Mouse (Mus musculus) right cerebral cortex, postnatal 25 days (tissue): ENCODE results near the gene Golga7b.
A peak's percentile ranks its signal among the peaks of the same experiment; 100 is the strongest.

Experiments
- DNase-seq: peaks from one replicate; pipeline ENCODE4 v3.0.0; 2022

The Golga7b gene

DNA sequence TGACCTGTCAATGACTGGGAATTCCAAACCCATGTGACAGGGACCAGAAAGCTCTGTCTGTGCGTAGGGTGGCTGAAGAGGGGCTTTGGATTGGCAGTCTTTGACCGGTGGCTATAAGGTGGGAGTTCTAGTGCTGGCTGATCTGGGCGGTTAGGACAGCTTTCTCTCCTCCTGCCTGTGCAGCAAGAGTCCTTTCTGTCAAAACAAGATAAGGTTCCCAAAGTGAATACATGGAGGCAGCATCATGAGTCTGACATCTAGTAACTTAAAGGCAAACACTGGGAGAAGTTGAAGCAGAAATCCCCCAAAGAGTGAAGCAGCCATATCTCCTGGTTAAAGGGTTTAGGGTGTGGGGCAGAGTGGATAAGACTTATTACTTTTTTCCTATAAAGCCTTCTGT is at the start of gene Golga7b:
Gene Golga7b (plus strand): TSS at position 56 of the 400 bp plus-strand sequence.
- DNase-seq, result no peak

DNA sequence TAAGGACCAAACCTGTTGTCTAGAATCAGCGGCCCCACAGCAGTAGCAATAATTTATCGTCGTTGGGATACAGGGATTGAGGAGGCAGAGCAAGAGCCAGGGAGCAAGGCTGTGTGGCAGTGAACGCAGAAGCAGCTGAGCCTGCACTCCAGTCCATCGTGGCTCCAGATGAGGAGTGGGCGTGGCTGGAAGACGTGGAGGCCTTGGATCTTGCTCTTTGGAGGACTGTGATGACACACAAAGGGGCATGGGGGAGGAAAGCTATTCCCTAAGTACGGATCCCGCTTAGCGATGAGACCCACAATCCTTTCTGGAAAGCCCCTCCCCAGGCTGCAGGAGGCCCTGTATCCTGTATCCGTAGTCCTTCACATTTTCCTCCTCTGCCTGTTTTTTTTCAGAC is 49.3 kb upstream of the Golga7b start:
- no peak for DNase-seq

DNA sequence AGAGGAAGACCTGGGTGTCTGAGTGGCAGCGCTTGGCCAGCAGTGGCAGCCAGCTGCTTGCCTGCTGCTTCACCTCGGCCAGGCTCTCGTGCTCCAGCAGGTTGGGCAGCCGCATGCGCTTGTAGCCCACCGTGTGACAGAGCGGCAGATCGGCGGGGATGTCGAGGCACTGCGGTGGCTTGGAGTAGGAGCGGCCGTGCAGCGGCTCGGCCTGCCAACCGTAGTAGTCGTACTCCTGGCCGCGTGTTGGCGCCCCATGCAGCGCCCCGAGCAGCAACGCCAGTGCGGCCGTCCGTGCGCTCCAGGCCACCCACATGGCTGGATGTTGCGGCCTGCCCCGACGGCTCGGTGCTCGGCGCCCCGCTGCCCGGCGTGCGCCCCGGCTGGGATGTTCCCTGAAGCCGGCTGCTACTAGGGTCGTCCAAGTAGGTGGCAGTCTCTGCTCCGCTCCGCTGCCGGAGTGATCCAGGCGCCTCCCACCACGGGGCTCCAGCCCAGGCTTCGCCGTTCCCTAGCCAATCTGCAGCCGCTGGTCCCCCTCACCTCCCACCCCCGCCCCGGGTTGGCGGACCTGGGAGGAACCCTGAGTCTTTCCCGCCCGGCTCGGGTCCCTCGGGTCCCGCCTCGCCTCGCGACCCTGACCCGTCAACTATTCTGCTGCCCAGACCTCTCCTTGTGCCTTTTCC is 45.5 kb upstream of the Golga7b start, which contains the start of gene Sfrp5:
Gene Sfrp5 (minus strand): TSS at position 557 of the 686 bp plus-strand sequence.
- DNase-seq, result no peak

DNA sequence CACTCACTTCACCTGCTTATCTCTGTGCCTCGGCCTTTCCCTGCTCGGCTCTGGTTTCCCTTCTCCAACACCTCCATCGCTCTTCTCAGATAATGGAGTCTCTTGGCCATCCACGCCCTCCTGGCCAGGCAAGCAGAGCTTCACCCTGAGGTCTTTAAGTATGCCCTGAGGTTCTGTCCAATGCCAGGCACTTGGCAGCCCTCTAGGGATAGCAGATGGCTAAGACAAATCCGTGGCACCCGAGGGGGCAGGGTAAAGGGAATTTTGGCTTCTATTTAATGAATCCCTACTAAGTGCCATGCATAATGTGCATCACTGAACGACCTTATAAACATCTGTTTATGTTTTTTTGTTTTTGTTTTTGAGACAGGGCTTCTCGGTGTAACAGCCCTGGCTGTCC is 44.9 kb upstream of the Golga7b start:
- no peak for DNase-seq

DNA sequence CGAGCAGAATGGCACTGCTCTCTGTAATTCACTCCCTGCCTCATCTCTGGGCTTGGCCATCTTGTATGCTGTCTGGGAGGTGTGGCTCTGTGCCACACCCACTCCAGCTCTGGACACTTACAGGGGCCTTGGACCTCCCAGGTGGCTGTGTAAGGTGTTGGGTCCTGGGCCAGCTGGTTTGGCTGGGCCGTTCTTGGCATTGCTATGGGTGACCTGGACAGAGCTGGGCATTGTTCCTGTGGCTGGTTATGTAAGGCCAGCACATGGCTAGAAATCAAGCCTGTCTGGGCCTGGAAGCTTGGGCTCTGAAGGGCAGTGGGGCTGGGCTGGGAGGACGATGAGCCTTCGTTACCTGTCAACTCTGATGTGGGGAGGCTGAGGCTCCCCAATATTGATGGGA is 43.1 kb upstream of the Golga7b start:
- DNase-seq, result no peak

DNA sequence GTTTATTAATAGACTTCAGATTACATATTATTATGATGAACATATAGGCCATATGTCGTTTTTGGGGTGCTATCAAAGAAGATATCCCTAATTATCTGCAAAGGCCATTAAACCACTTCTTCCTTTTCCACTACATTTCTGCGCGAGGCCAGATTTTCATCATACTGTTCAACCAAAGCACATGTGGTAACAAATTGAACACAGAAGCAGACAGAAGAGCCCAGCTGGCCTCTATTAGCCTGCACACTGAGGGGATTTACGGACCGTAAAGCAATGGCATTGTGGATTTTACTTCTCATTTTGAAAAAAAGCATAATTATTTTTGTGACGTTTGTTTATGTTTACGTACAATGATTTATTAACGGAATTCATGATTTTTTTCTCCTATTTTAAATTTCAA is 42.2 kb upstream of the Golga7b start:
- no peak for DNase-seq

DNA sequence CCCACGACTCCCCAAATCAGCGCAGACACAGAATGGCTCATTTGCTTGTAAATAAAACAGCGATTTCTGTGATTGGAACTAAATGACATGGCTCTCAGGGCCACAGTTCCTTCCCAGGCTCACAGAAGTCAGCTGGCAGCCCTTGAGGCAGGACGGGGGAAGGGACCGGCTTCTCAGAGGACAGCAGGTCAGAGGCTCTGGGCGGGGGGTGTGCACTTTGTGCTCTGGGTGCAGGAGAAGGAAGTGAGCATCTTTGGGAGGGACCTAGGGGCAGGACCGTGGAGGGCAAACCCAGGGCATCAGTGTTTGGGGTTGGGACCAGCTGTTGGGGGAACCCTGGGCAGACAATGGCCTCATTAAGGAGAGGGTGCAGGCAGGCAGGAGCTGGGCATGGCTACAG is 37.9 kb upstream of the Golga7b start:
- no peak for DNase-seq

DNA sequence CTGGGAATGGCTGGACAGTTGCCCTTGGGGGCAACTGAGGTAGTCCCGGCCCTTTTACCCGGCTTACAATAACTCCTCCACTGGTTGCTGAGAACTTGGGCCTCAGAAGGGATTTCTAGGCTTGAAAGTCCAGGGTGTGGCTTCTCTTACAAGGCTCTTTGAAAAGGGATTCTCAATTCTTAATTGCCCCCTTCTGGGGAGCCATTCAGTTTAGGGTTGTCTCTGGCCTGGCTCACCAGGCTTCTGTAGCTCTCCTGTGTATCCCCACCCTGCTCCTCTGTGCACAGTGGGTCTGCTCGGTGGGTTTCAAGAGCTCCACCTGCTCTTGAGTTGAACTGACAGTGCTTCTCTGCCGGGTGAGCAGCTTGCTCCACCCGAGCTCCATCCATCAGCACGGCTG is 37.4 kb upstream of the Golga7b start:
- no peak for DNase-seq

DNA sequence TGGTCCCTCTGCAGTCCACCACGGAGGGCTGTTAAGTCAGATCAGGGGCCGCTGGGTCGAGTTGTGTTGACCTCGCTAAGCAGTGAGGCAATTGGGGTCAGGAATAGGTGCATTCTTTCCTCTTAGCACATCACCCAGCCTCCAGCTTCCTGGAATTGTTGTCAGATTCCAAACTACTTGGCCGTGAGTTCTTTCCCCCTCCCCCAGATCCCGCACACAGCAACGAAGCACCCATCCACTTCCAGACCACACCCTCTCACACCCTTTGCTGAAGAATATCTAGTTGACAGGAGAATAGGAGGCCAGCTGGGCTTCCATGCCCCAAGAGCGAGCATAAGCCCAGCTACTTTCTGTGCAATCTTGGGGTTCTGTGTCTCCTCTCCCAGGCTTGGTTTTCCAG is 35.4 kb upstream of the Golga7b start:
- no peak for DNase-seq

DNA sequence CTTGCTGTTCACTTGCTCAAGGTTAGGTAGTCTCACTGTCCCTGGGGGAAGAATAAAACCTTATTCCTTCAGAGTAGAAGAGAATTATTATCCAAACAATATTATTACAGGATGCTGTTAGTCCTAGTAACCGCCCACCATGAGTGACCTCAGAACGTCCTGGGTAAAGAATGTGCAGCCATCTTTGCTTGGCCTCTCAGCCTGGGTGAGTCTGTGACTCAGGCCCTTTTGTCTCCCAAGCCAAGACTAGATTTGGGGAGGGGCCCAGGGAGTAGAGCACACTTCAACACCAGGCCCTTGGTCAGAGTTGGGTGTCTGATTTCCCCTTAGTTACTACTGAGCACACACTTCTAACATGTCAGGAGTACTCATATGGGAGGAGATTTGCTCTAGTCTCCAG is 32.8 kb upstream of the Golga7b start:
- no peak for DNase-seq

DNA sequence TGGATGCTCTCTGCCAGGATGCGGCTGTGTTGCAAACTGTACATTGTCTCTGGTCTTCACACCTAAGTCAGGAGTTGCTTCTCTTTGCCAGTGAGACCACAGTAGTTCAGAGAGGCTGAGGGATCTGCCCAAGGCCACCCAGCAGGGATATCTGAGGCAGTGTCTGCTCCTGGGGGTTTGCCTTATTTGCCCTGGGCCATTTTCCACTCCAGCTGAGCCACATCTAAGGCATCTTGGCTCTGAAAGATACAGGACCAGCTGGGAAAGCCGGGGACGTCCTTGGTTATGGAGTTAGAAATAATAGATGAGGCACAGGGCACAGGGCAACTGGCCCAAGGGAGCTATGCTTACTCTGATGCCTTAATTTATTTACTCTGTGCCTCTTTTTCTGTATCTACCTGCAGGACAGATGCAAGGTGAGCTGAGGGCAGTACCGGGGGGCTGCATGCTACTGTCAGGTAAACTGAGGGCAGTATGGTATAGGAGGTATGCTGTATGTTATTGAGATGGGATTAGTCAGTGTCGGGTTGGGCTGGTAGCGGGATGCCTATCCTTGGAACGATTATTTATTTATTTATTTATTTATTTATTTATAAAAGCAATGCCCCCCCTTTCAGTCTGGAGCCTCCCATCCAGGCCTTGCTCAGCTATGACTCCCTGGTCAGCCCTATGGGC is 30.5 kb upstream of the Golga7b start:
- DNase-seq, result no peak

DNA sequence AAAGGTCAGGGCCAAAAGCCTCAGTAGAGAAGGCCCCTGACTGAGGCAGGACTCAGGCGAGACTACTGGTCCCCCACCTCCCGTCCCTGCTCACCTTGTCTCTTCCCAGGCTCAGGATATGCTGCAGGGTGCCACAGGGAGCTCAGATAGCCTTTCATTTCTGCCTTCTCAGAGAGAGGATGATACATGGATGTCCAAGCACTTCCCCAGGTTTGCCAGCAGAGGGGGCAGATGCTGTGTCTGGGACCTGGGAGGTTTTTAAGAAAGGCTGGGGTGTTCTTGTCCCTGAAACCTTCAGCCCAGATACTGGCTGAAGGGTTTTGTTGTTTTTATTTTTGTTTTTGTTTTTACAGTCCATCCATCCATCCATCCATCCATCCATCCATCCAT is 30.0 kb upstream of the Golga7b start:
- peak; percentile 53 for DNase-seq

DNA sequence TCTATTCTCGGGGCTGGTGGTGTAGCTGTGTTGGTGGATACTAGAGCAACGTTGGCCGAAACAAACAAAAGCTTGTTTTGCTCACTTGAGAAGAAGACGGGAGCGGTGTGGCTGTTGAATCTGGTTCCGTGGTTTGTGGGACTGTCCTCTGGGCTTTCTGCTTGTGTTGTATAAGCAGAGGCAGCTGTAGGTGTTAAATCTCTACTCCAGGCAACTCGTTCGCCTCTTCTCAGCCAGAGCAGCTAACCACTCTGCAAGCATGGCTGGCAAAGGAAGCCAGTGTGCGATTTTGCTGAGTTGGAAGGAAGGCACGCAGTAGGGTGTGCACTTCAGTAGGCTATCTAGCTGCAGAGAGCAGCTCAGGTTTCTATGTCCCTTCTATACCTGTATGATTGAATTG is 20.9 kb upstream of the Golga7b start:
- DNase-seq, result peak; percentile 22

DNA sequence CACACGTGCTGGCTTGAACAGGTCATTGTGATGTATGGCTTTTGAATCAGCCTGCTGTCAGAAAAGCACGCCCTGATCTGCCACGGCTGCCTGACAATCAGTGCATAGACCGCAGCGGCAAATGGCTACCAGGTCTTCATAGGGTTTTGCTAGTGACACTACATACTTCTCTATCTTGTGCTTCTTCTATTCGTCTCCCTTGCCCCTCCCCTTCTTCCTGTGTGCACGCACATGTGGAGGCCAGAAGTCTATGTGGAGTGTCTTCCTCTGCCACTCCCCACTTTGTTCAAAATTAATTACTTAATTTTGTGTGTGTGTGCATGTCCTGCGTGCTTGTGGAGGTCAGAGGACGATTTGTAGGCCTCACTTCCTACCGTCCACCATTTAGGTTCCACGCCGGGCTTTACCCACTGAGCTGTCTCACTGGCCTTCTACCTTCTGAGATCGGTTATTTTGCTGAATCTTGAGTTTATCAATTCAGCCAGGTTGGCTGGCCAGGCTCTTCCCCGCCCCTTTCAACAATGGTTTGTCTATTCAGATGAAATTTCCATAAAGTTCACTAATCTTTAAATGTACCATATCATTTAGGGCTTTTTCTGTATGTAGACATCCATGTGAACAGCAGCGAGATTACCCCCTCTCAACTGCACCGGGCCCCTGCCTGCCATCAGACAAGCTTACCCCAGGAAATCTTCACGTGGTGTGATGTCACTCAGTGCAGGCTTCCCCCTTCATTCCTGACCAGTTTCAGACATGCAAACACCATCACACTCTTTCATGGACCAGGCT is 17.7 kb upstream of the Golga7b start:
- DNase-seq, result no peak

DNA sequence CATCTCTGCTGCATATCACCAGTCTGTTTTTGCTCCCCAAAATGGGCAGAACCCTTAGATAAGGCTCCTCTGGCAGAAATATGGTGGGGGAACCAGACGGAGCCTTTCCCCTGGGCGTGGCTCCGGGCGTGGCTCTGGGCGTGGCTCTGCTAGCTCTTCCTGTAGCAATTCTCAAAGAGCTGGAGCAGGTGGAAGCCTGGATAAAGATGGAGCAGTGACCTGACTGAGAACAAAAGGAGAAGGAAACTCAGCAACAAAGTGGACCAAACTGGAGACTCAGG is 17.1 kb upstream of the Golga7b start:
- DNase-seq, result no peak

DNA sequence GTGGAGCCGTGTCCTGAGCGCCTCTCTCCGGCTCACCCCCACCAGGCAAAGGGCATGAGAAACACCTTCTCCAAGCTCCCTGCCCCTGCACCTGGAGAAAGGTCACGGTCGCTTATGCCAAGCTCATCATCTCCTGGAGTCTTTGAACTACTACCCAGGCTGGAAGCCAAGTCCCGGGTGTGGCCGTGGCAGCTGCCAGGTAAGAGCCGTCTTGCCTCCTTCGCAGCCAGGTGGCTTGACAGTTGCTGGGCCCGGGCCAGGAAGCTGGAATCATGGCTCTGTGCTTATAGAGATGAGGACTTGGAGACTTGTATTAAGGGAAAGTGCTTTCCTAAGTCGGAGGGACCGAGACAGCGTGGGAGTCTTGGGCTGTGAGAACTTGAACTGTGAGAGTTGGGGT is 16.4 kb upstream of the Golga7b start:
- no peak for DNase-seq

DNA sequence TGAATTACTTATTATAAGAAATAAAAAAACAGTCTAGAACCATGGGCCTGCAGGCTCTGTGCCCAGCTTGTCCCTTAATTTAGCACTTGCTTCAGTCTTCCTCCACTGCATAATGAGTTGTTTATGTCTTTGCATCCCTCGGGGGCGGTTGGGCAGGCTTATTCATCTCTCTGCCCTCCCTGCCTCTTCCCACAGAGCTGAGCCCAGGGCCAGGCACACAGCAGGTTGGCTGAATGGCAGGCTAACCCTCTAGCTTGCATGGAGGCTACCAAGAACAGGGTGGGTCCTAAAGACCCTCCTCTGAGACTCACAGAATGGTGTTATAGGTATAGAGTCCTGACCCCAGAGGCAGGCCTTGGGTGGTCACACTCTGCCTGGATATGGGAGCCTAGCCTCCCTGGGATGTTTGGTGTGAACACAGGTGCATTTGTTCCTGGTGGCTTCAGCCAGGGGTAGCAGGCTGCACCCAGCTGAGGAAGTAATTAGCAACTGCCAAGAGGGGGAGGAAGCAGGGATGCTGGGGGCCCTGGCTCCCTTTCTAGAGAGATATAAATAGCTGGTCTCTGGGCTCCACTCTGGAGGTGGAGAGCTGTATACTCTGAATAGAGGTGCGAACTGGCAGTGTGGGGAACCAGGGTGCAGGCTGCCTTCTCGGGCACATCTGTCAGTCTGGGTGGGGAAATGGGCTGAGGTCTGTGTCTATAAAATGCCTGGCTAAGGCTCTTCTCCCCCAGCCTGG is 9.6 kb upstream of the Golga7b start:
- DNase-seq, result peak; percentile 51

DNA sequence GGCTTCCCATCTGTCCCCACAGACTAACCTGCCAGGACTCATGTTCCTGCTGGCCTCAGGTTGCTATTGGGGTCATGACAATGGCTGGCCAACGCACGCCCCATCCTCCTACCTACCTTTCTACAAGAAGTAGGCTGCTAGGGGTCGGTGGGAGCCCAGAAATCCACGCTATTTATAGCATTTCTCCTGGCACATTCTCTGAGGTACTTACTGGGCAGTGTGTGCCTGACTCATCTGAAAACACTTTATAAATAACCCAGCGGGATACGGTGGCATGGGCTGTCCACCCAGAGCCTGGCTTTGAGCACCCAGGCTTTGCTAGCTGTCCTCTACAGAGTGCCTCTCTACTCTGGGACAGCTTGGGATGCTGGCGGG is 9.0 kb upstream of the Golga7b start:
- no peak for DNase-seq

DNA sequence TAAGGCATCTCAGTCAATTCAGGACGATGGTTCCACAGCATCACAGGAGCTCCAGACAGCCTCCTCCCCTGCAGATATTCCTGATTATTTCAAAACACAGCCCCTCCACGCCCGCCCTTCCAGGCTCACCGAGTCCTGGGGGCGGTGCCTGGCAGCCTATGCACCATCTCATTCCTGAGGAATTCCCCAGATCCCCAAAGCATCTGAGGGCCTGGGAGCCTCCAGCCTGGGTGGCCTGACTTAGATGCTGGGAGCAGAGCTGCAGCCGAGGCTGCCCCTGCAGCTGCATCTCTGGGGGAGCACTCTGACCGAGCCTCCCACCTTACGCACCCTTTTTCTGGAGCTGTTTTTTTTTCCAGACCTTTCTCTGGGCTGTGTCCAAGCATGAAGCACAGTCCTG is 6.5 kb upstream of the Golga7b start:
- DNase-seq, result no peak

DNA sequence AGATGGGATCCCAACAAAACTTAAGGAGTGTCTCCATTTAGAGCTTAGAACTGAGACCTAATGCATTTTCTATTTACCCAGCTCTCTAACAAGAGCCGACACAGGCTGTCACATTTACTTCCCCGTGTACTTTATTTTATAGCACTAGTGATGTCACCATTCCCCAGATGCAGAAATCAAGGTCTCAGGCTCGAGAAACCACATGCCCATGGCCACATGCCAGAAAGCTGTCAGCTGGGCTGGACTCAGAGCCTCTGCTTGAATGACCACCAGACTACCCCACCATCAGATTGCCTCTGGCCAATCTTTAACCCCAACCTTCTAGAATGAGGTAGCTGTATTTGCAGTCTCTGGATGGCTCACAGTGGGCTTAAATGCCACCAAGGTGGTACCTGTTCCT is 4.0 kb upstream of the Golga7b start:
- no peak for DNase-seq

DNA sequence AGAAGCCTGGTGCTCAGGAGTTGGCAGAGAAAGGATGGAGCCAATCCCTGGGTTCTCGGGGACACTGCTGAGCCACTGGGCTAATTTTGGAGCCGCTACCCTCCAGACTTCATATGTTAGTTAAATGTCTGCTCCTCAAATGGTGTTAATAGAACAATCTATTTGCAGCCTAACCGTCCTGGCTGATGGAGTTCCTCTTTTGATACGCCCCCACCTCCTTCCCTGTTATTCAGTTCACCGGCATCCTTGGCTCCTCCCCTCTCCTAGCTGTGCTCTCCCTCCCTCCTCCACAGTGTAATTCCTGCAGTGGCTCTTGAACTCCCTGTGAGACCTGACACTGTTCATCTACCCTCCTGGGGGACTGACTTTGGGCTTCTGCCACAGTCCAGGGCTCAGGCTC is 748 bp upstream of the Golga7b start:
- no peak for DNase-seq

DNA sequence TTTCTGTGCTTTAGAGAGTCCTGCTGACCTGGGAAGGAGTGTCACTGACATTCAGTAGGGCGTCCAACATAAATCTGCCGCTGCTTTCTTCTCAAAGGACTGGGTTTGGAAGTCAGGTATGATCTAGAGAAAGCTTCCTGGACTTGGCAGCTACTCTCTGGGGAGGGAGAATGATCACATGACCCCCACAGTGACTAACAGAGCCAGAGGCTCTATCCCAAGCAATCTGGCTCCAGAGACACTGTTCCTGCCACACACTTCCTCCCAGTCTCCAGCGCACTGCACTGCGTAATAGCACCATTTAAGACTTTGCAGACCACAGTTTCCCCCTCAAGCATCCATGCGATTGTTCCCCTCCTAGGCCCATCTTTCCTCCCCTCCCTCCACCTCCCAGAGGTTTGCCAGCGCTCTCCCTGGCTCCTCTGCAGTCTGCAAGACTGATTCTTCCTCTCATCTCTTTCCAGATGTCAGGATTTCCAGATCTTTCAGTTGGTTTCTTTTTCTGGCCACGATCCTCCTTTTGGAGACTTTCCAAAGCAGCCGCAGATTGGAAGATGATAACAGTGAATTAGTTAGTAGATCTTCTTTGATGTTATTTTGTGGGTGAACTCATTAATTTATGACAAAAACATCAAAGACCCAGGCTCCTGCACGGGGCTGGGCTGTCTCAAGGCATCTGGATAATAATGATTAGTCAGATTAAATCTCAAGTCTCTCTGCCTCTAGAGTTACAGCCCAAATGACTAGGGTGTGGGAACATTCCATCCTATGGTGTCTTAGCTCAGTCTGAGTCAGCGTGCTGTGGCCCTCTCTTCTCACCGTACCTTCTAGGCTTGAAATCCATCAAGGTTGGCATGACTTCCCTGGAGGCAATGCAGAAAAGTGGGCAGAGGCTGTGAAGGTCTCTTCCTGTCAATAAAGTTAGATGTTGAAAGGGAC is 2.9 kb downstream of the Golga7b start:
- no peak for DNase-seq

DNA sequence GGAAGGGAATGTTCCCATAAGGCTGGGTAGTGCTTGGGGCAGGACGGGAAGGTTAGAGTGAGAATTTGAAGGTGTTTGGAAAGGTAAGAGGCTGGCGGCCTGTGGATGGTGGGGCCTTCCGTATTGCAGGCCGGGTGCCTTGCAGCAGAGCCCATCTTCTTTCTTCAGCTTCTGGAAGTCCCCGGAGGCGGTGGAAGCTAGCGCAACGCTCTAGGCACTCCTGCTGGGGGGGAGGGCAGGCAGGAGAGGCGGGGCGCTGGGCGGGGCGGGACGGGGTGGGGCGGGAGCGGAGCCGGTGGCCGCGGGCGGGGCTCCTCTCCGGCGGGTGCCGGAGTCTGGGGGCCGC is 8.0 kb downstream of the Golga7b start:
- no peak for DNase-seq
